Mouse (Mus musculus): ENCODE measurements around the gene St6galnac1. TPM values are rescaled to one million over a fixed set of nuclear protein-coding genes. Genes with fewer than 3 reads are reported as not detected.

Gene St6galnac1
- polyA plus RNA-seq, 1 experiment = not detected

- Histone ChIP-seq H3K4me1 (ENCODE audit: control insufficient read depth, insufficient read depth, low read length) (peaks cover 5% of the 10 kb centered on the region), H3K9me3 (replicated peaks; ENCODE audit: control insufficient read depth, insufficient read depth, low read length, poor library complexity, severe bottlenecking) (no peaks in the 10 kb centered on the region), H3K27ac (ENCODE audit: insufficient read depth, low read length) (no peak overlapping the region), H3K27me3 (ENCODE audit: control insufficient read depth, insufficient read depth, low read length, poor library complexity, severe bottlenecking) (no peaks in the 10 kb centered on the region), H3K4me3 (ENCODE audit: low read depth, low read length) (no peak overlapping the region), H3K36me3 (ENCODE audit: control insufficient read depth, insufficient read depth, low read length, poor library complexity, severe bottlenecking) (no peaks in the 10 kb centered on the region), H3K9ac (ENCODE audit: low read depth, poor library complexity, severe bottlenecking) (no peak overlapping the region)
- TF ChIP-seq POLR2A (IDR thresholded peaks at IDR 0.05; ENCODE audit: insufficient read depth, low read length) (no peak), CTCF (IDR thresholded peaks at IDR 0.05; ENCODE audit: low read depth, low read length) (no peak), EP300 (IDR thresholded peaks at IDR 0.05; ENCODE audit: insufficient read depth, low read depth, low read length) (no peak)
These were observed 34.2 kb upstream of the St6galnac1 start for GRCm38 (mm10) chr11:116809520-116809919.

DNA sequence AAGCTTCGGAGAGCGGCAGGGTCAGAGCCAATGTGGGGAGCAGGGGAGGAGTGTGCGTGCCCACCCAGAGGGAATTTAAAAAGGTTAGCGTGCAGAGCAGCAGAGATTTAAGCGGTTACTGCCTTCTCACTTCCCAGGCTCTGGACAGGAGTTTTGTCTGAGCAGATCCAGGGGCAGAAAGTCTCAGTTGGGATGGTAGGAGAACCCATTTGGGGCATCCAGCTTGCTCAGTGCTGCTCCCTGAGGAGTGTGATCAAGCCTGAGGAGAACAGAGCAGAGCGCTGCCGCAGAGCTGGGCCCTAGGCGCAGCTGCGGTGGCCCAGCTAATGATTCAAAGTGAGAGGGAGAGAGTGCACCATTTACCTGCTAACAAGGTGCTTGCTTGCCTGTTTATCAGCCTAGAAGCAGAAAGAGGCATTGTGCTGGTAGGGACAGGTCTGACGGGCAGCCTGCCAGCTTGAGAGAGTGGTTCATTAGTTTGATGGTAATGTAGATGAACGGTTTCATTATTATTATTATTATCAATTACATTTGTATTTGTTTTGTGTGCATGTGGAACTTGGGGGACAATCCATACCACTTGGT, 33.6 kb upstream of the St6galnac1 start:
- no peaks in the 10 kb centered on the region for H3K36me3 ChIP-seq (ENCODE audit: control insufficient read depth, insufficient read depth, low read length, poor library complexity, severe bottlenecking)
- TF ChIP-seq EP300 (IDR thresholded peaks at IDR 0.05; ENCODE audit: insufficient read depth, low read depth, low read length) = no peak
- no peak for TF ChIP-seq POLR2A (IDR thresholded peaks at IDR 0.05; ENCODE audit: insufficient read depth, low read length)
- TF ChIP-seq CTCF (IDR thresholded peaks at IDR 0.05; ENCODE audit: low read depth, low read length) = no peak
- no peak overlapping the region for H3K27ac ChIP-seq (ENCODE audit: insufficient read depth, low read length)
- H3K4me3 ChIP-seq (ENCODE audit: low read depth, low read length) = no peak overlapping the region
- no peaks in the 10 kb centered on the region for H3K9me3 ChIP-seq (replicated peaks; ENCODE audit: control insufficient read depth, insufficient read depth, low read length, poor library complexity, severe bottlenecking)
- peaks cover 5% of the 10 kb centered on the region for H3K4me1 ChIP-seq (ENCODE audit: control insufficient read depth, insufficient read depth, low read length)
- no peak overlapping the region for H3K9ac ChIP-seq (ENCODE audit: low read depth, poor library complexity, severe bottlenecking)
- H3K27me3 ChIP-seq (ENCODE audit: control insufficient read depth, insufficient read depth, low read length, poor library complexity, severe bottlenecking) = no peaks in the 10 kb centered on the region

DNA sequence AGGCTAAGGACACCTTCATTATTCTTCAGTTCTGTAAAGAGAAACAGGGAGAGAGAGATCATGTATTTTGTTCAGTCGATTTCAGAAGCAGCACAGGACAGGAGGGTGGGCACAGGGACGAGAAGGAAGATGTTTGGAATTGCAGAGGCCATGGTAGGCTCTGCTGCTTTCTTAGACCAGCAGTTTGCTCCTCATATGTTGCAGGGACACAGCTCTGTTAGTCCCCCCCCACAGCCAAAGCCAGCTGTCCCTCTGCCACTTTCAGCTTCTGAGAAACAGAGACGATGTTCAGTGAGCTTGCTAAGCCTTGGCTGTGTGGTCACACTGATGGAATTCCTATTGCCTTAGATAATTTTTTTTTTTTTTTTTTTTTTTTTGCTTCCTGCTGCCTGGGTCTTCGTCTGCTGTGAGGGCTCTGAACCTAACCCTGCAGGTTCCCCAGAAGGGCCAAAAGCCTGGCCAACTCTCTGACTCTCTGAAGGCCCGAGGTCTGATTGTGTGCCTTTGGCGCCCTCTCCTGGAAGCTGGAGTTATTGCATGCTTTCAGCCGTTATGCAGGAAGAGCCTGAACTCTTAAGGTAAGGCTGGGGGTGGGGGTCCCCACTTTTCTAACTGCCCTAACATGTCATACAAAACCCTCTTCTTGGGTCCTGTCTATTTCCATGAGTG, 32.8 kb upstream of the St6galnac1 start:
- Histone ChIP-seq H3K9me3 (replicated peaks; ENCODE audit: control insufficient read depth, insufficient read depth, low read length, poor library complexity, severe bottlenecking) (no peaks in the 10 kb centered on the region), H3K27ac (ENCODE audit: insufficient read depth, low read length) (no peak overlapping the region), H3K27me3 (ENCODE audit: control insufficient read depth, insufficient read depth, low read length, poor library complexity, severe bottlenecking) (no peaks in the 10 kb centered on the region), H3K36me3 (ENCODE audit: control insufficient read depth, insufficient read depth, low read length, poor library complexity, severe bottlenecking) (no peaks in the 10 kb centered on the region), H3K4me1 (ENCODE audit: control insufficient read depth, insufficient read depth, low read length) (peaks cover 2% of the 10 kb centered on the region), H3K4me3 (ENCODE audit: low read depth, low read length) (no peak overlapping the region), H3K9ac (ENCODE audit: low read depth, poor library complexity, severe bottlenecking) (no peak overlapping the region)
- peak; percentile 85 for TF ChIP-seq CTCF (IDR thresholded peaks at IDR 0.05; ENCODE audit: low read depth, low read length)
- TF ChIP-seq EP300 (IDR thresholded peaks at IDR 0.05; ENCODE audit: insufficient read depth, low read depth, low read length) = no peak

DNA sequence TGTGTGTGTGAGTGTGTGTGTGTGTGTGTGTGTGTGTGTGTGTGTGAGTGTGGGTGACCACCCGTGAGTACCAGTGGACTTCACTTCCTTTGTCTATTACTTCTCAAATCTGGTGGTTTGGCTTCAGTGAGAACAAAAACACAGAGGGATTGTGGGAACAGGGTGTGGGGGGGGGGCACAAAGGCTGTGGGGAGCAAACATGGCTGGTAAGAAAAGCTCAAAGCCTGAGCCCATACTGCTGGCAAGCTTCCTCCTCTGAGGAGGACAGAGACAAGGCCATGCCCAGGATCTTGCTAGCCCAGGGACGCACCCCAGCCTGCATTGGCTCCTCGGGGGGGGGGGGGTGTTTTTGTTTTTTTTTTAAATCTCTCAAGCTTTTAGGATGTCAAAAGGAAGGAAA, 32.2 kb upstream of the St6galnac1 start:
- no peak overlapping the region for H3K4me3 ChIP-seq (ENCODE audit: low read depth, low read length)
- TF ChIP-seq CTCF (IDR thresholded peaks at IDR 0.05; ENCODE audit: low read depth, low read length) (no peak), POLR2A (IDR thresholded peaks at IDR 0.05; ENCODE audit: insufficient read depth, low read length) (no peak), EP300 (IDR thresholded peaks at IDR 0.05; ENCODE audit: insufficient read depth, low read depth, low read length) (no peak)
- H3K4me1 ChIP-seq (ENCODE audit: control insufficient read depth, insufficient read depth, low read length) = no peaks in the 10 kb centered on the region
- H3K27ac ChIP-seq (ENCODE audit: insufficient read depth, low read length) = no peak overlapping the region
- no peak overlapping the region for H3K9ac ChIP-seq (ENCODE audit: low read depth, poor library complexity, severe bottlenecking)
- no peaks in the 10 kb centered on the region for H3K9me3 ChIP-seq (replicated peaks; ENCODE audit: control insufficient read depth, insufficient read depth, low read length, poor library complexity, severe bottlenecking)
- no peaks in the 10 kb centered on the region for H3K36me3 ChIP-seq (ENCODE audit: control insufficient read depth, insufficient read depth, low read length, poor library complexity, severe bottlenecking)
- no peaks in the 10 kb centered on the region for H3K27me3 ChIP-seq (ENCODE audit: control insufficient read depth, insufficient read depth, low read length, poor library complexity, severe bottlenecking)

GRCm38 (mm10) chr11:116807116-116807515, 31.8 kb upstream of the St6galnac1 start:
- Histone ChIP-seq H3K27ac (ENCODE audit: insufficient read depth, low read length) (no peak overlapping the region), H3K9me3 (replicated peaks; ENCODE audit: control insufficient read depth, insufficient read depth, low read length, poor library complexity, severe bottlenecking) (no peaks in the 10 kb centered on the region), H3K27me3 (ENCODE audit: control insufficient read depth, insufficient read depth, low read length, poor library complexity, severe bottlenecking) (no peaks in the 10 kb centered on the region), H3K4me1 (ENCODE audit: control insufficient read depth, insufficient read depth, low read length) (no peaks in the 10 kb centered on the region), H3K36me3 (ENCODE audit: control insufficient read depth, insufficient read depth, low read length, poor library complexity, severe bottlenecking) (no peaks in the 10 kb centered on the region), H3K9ac (ENCODE audit: low read depth, poor library complexity, severe bottlenecking) (no peak overlapping the region), H3K4me3 (ENCODE audit: low read depth, low read length) (no peak overlapping the region)
- no peak for TF ChIP-seq CTCF (IDR thresholded peaks at IDR 0.05; ENCODE audit: low read depth, low read length)
- TF ChIP-seq POLR2A (IDR thresholded peaks at IDR 0.05; ENCODE audit: insufficient read depth, low read length) = no peak
- no peak for TF ChIP-seq EP300 (IDR thresholded peaks at IDR 0.05; ENCODE audit: insufficient read depth, low read depth, low read length)

Measured in ES-Bruce4 (cell line).